7 mouse cellular contexts compared by ENCODE assay signal in the genomic region with DNA sequence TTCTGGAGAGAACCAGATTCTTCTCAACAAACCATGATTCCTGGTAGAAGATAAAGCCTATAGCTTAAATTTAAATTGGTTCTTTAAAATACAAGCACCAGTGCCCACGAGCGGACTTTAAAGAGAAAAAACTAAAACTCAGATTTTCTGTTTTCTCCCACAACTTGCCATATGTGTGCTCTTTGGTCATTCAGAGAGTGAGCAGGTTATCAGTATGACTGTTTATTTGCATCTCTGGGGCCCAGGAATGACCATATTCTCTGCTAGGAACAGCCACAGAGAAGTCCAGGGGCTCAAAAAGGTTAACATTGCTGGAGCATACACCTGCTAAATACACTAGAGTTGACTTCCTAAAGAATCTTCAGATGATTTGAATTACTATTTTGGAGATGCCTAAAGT.
"Had no signal": no experiment of that assay in that cellular context is flagged by ENCODE, and none has a peak within 500 bp of the region (broad histone marks: within the 10 kb centered on the region; RNA-seq: fewer than 3 reads in every experiment).

No protein-coding gene starts in this region.

- H3K4me1 ChIP-seq: neural tube, embryonic 13.5 days; neural tube, embryonic 15.5 days; stomach, embryonic 15.5 days had no signal

- H3K4me3 ChIP-seq: neural tube, embryonic 13.5 days; neural tube, embryonic 15.5 days; stomach, embryonic 15.5 days had no signal

- H3K9ac ChIP-seq: neural tube, embryonic 13.5 days; neural tube, embryonic 15.5 days; stomach, embryonic 15.5 days had no signal

- DNase-seq: right cerebral cortex, postnatal 14 days; right cerebral cortex, postnatal 4 days; thymus, adult 18-20 months had no signal

- H3K4me2 ChIP-seq: neural tube, embryonic 13.5 days; neural tube, embryonic 15.5 days; stomach, embryonic 15.5 days had no signal

- H3K27ac ChIP-seq: neural tube, embryonic 13.5 days; neural tube, embryonic 15.5 days; stomach, embryonic 15.5 days; stomach, postnatal 0 days had no signal

- H3K27me3 ChIP-seq: neural tube, embryonic 13.5 days; neural tube, embryonic 15.5 days; stomach, embryonic 15.5 days had no signal

- H3K9me3 ChIP-seq: neural tube, embryonic 13.5 days; neural tube, embryonic 15.5 days; stomach, embryonic 15.5 days had no signal
